Mouse (Mus musculus): ENCODE measurements around the gene Cyp19a1.

The Cyp19a1 gene

DNA sequence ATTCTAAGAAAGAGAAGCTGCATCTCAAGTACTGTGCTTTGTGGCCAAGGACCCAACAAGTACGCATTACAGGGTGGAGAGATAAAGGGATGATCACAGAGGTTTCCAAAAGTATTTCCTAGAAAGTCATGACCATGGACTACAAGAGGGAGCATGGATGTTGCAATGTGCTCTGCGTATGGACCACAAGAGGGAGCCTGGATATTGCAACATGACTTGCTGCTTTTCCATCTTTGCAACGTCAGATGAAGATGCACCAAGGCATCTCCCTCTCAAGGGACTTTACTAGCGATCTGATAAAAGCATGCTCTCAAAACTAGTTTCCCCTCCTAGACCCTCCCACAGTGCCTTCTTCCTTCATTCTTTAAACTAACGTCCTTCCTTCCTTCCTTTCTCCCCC lies 98.4 kb downstream of the Cyp19a1 start:
- DNase-seq (ENCODE audit: low read depth): no peak

- DNase-seq (ENCODE audit: low read depth): no peak
These were observed 99.5 kb downstream of the Cyp19a1 start for GRCm38 (mm10) chr9:54168425-54168824.

- DNase-seq (ENCODE audit: low read depth): no peak
These were observed 104.8 kb downstream of the Cyp19a1 start for GRCm38 (mm10) chr9:54163117-54163516.

DNA sequence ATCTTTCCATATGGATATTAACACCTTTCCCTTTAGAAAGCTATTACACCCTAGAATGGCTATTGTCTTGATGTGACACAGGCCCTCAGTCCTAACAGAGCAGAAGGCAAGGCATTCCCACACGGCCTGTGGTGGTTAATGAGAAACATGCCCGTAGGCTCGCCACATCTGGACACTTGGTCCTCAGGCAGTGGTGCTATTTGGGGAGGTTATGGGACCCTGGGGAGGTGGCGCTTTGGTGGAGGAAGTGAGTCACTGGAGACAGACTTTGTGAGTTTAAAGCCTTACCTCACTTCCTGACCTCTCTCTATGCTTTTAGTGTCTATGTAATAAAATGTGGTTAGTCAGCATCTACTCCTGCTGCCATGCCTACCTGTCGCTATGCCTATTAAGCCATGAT lies 114.2 kb downstream of the Cyp19a1 start:
- DNase-seq (ENCODE audit: low read depth): no peak

DNA sequence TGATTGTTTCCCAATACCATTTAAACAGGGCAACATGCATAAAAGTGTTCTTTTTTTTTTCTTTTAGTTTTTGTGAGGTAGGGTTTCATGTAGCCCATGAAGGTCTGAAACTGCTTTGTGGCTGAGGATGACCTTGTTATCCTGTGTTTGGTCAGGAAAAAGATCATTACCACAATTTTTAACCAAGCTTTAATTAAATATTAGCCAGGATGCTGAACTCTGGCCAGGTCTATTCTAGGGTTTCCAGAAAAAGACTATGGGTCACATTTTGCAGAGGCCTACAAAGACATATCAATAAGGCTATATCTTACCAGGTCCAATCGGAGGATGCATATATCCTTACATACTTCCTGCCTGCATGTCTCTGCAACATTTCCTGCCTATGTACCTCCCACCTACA lies 128.7 kb downstream of the Cyp19a1 start:
- DNase-seq (ENCODE audit: low read depth): no peak
